Mouse (Mus musculus) MEL (cell line): ENCODE results near the gene Tgfbr3. TPM values are rescaled to one million over a fixed set of nuclear protein-coding genes. Genes with fewer than 3 reads are reported as not detected.

Experiments
- DNase-seq: peaks from one replicate; pipeline ENCODE4 v3.0.0; 2011; ENCODE audit warnings: low read depth, low spot score
- H3K27ac ChIP-seq: 2 replicates; pipeline ENCODE4 v1.5.1; 2012; ENCODE audit warnings: low read depth, mild to moderate bottlenecking, control low read depth, low read length, moderate library complexity; ENCODE audit not compliant: control insufficient read depth
- H3K27me3 ChIP-seq, 2 experiments: fragments of 150-350 bp in 1 of 2; sonication (generic) in 1 of 2; 2 replicates each; pipeline ENCODE4 v1.6.1; 2012; ENCODE audit warnings: low read length in 2 of 2, mild to moderate bottlenecking in 2 of 2, improper control_type of control experiment in 1 of 2, moderate library complexity in 1 of 2; ENCODE audit not compliant: insufficient read depth in 2 of 2, control insufficient read depth in 1 of 2
- H3K36me3 ChIP-seq, 2 experiments: 2 replicates each; pipeline ENCODE4 v1.6.1; 2012 to 2014; ENCODE audit warnings: low read length in 2 of 2, improper control_type of control experiment in 1 of 2, inconsistent platforms in 1 of 2, mild to moderate bottlenecking in 1 of 2; ENCODE audit not compliant: insufficient read depth in 2 of 2, control insufficient read depth in 1 of 2
- H3K4me1 ChIP-seq, 2 experiments: fragments of 150-350 bp in 1 of 2; sonication (generic) in 1 of 2; 2 replicates each; pipeline ENCODE4 v1.6.1; 2012; ENCODE audit warnings: low read length in 2 of 2, improper control_type of control experiment in 1 of 2, mild to moderate bottlenecking in 1 of 2; ENCODE audit not compliant: insufficient read depth in 2 of 2, control insufficient read depth in 1 of 2
- H3K4me3 ChIP-seq, 2 experiments: fragments of 150-350 bp in 1 of 2; sonication (generic) in 1 of 2; 2 replicates each; pipeline ENCODE4 v1.5.1; 2012; ENCODE audit warnings: low read depth in 2 of 2, low read length in 2 of 2, mild to moderate bottlenecking in 2 of 2, moderate library complexity in 2 of 2, control low read depth in 1 of 2, improper control_type of control experiment in 1 of 2; ENCODE audit not compliant: control insufficient read depth in 1 of 2, insufficient read depth in 1 of 2
- H3K79me2 ChIP-seq: 2 replicates; pipeline ENCODE4 v1.6.1; 2012; ENCODE audit warnings: mild to moderate bottlenecking, low read length, moderate library complexity; ENCODE audit not compliant: control insufficient read depth, poor library complexity, insufficient read depth
- H3K9ac ChIP-seq: 2 replicates; pipeline ENCODE4 v1.6.1; 2012; ENCODE audit warnings: low read depth, mild to moderate bottlenecking, control low read depth, low read length, moderate library complexity; ENCODE audit not compliant: control insufficient read depth, poor library complexity, severe bottlenecking
- H3K9me3 ChIP-seq: fragments of 150-350 bp; sonication (generic); replicated peaks from 2 replicates; pipeline ENCODE4 v1.6.1; 2012; ENCODE audit warnings: mild to moderate bottlenecking, low read length, improper control_type of control experiment, moderate library complexity; ENCODE audit not compliant: insufficient read depth
- BHLHE40 ChIP-seq: IDR thresholded peaks from 2 replicates; pipeline ENCODE4 v1.6.1; 2012; ENCODE audit warnings: low read depth, mild to moderate bottlenecking, inconsistent platforms, low read length, improper control_type of control experiment, borderline replicate concordance
- CHD2 ChIP-seq: IDR thresholded peaks from 2 replicates; pipeline ENCODE4 v1.6.1; 2011; ENCODE audit warnings: low read length, improper control_type of control experiment
- E2F4 ChIP-seq: IDR thresholded peaks from 2 replicates; pipeline ENCODE4 v1.6.1; 2011; ENCODE audit warnings: low read depth, low read length, improper control_type of control experiment, borderline replicate concordance
- ELF1 ChIP-seq: IDR thresholded peaks from 2 replicates; pipeline ENCODE4 v1.6.1; 2014; ENCODE audit warnings: low read depth, mild to moderate bottlenecking, inconsistent platforms, low read length, improper control_type of control experiment, moderate library complexity
- ETS1 ChIP-seq: IDR thresholded peaks from 2 replicates; pipeline ENCODE4 v1.6.1; 2012; ENCODE audit warnings: low read depth, mild to moderate bottlenecking, inconsistent platforms, low read length, improper control_type of control experiment, moderate library complexity
- MEF2A ChIP-seq: IDR thresholded peaks from 2 replicates; pipeline ENCODE4 v1.6.1; 2014; ENCODE audit warnings: low read depth, mild to moderate bottlenecking, inconsistent platforms, low read length, improper control_type of control experiment; ENCODE audit not compliant: poor library complexity, insufficient replicate concordance, severe bottlenecking; ENCODE audit errors: extremely low read depth
- MYB ChIP-seq: IDR thresholded peaks from 2 replicates; pipeline ENCODE4 v1.6.1; 2011; ENCODE audit warnings: mild to moderate bottlenecking, low read depth, low read length, improper control_type of control experiment
- MYC ChIP-seq: IDR thresholded peaks from 2 replicates; pipeline ENCODE4 v1.6.1; 2011; ENCODE audit warnings: low read depth, mild to moderate bottlenecking, low read length, improper control_type of control experiment, moderate library complexity
- NRF1 ChIP-seq: IDR thresholded peaks from 2 replicates; pipeline ENCODE4 v1.6.1; 2014; ENCODE audit warnings: low read depth, mild to moderate bottlenecking, inconsistent platforms, low read length, improper control_type of control experiment, moderate library complexity; ENCODE audit not compliant: poor library complexity, insufficient read depth, severe bottlenecking
- POLR2A ChIP-seq, 2 experiments: IDR thresholded peaks; 2 replicates each; pipeline ENCODE4 v1.6.1; 2011 to 2012; ENCODE audit warnings: low read length in 2 of 2, mild to moderate bottlenecking in 2 of 2, control low read depth in 1 of 2, improper control_type of control experiment in 1 of 2, low read depth in 1 of 2, moderate library complexity in 1 of 2; ENCODE audit not compliant: control insufficient read depth in 1 of 2, insufficient read depth in 1 of 2, poor library complexity in 1 of 2
- POLR2AphosphoS5 ChIP-seq: IDR thresholded peaks from 2 replicates; pipeline ENCODE4 v1.6.1; 2012; ENCODE audit warnings: low read depth, borderline replicate concordance, mild to moderate bottlenecking, inconsistent platforms, low read length, moderate library complexity, mixed read lengths
- RCOR1 ChIP-seq: IDR thresholded peaks from 2 replicates; pipeline ENCODE4 v1.6.1; 2012; ENCODE audit warnings: low read depth, mild to moderate bottlenecking, inconsistent platforms, low read length, improper control_type of control experiment
- SIN3A ChIP-seq: IDR thresholded peaks from 2 replicates; pipeline ENCODE4 v1.6.1; 2012; ENCODE audit warnings: low read length, improper control_type of control experiment, inconsistent platforms
- TAL1 ChIP-seq: IDR thresholded peaks from 2 replicates; pipeline ENCODE4 v1.6.1; 2012; ENCODE audit warnings: mild to moderate bottlenecking, inconsistent platforms, low read length, moderate library complexity, mixed read lengths
- USF1 ChIP-seq: IDR thresholded peaks from 2 replicates; pipeline ENCODE4 v1.6.1; 2014; ENCODE audit warnings: low read depth, mild to moderate bottlenecking, inconsistent platforms, low read length, improper control_type of control experiment, moderate library complexity
- ZKSCAN1 ChIP-seq: IDR thresholded peaks from 2 replicates; pipeline ENCODE4 v1.6.1; 2012; ENCODE audit warnings: low read depth, mild to moderate bottlenecking, inconsistent platforms, low read length, improper control_type of control experiment, moderate library complexity
- ZMIZ1 ChIP-seq: IDR thresholded peaks from 2 replicates; pipeline ENCODE4 v1.6.1; 2012; ENCODE audit warnings: low read depth, mild to moderate bottlenecking, inconsistent platforms, low read length, improper control_type of control experiment, moderate library complexity
- ZNF384 ChIP-seq: IDR thresholded peaks from 2 replicates; pipeline ENCODE4 v1.6.1; 2012; ENCODE audit warnings: low read depth, mild to moderate bottlenecking, inconsistent platforms, low read length, improper control_type of control experiment
- polyA plus RNA-seq, 2 experiments: library from polyadenylated mRNA; stranded (reverse) in 1 of 2; unstranded in 1 of 2; fragments of >175 nt in 1 of 2; fragments of >200 nt in 1 of 2; gene quantifications; 2 replicates each; pipeline versions ENCODE4 v1.2.1 to v1.2.4; 2012; ENCODE audit warnings: low replicate concordance in 2 of 2, low read depth in 1 of 2; ENCODE audit not compliant: insufficient read length in 2 of 2, insufficient read depth in 1 of 2, missing spikeins in 1 of 2
- total RNA-seq: library from RNA; depleted of rRNA; stranded (reverse); fragments of 300-350 nt; gene quantifications from 2 replicates; pipeline ENCODE4 v1.2.3, GENCODE M21; 2012

Gene Tgfbr3
- total and polyA plus RNA-seq, 3 experiments, result 3.0 to 5.9 TPM; not detected in 1

DNA sequence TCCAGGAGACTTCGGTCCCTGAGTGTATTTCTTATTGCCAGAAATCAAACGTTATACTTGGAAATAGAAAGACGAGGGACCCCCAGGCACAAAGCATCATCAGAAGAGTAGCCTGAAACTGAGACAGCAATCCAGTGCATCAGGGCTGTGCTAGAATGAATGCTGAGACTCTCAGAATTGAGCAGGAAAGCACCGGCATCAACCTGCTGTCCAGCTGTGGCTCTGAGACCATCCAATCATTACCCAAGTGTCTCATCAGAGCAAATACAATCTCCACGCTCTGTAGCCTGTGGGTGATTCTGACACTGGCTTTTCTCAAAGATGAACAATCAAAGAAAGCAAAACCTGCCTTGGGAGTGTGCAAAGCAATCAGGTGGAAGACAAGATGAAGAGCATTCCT lies 221.3 kb downstream of the Tgfbr3 start:
- Histone ChIP-seq H3K27ac (no peak overlapping the region), H3K4me1 (no peaks in the 10 kb centered on the region), H3K9ac (no peak overlapping the region), H3K9me3 (no peaks in the 10 kb centered on the region), H3K79me2 (no peaks in the 10 kb centered on the region), H3K27me3 (no peaks in the 10 kb centered on the region)
- TF ChIP-seq CHD2, result no peak
- no peak for TF ChIP-seq MYC
- TF ChIP-seq USF1, result no peak
- TF ChIP-seq SIN3A, result no peak
- no peak for TF ChIP-seq ZNF384
- TF ChIP-seq BHLHE40, result no peak
- no peak for TF ChIP-seq ELF1
- TF ChIP-seq ETS1, result no peak
- no peak for TF ChIP-seq RCOR1
- TF ChIP-seq, all 39 proteins: peak for 0
- Histone ChIP-seq H3K36me3 (no peaks in the 10 kb centered on the region), H3K4me3 (no peak overlapping the region)
- no peak for DNase-seq

DNA sequence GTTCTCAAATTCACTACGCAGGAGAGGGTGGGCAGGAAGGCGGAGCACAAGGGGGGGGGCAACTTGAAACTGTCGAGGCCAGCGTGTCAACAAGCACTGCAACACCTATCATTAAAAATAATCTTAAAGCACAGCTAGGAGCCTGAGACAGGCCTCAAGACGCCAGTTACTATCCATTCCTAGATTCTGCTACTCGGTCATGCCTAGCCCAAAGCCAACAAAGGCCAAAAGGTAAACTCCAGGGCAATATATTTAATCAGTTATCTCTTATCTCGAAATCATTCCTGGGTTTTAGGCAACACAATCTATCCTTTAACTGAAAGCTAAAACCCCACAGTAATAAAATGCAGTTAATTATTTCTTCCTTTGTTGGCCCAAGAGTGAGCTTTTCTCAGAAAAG lies 221.9 kb downstream of the Tgfbr3 start:
- no peaks in the 10 kb centered on the region for H3K36me3 ChIP-seq
- no peak overlapping the region for H3K4me3 ChIP-seq
- no peaks in the 10 kb centered on the region for H3K27me3 ChIP-seq
- TF ChIP-seq NRF1 (no peak), ZMIZ1 (no peak), MEF2A (no peak), MYB (no peak), ELF1 (no peak), POLR2AphosphoS5 (no peak), ZKSCAN1 (no peak), POLR2A (IDR thresholded peaks at IDR 0.05; ENCODE audit: control insufficient read depth in 1 of 2, insufficient read depth in 1 of 2, low read depth in 1 of 2, low read length in 2 of 2, poor library complexity in 1 of 2) (no peak), TAL1 (no peak), E2F4 (no peak)
- TF ChIP-seq, all 39 proteins: peak for 0
- DNase-seq, result no peak
- H3K4me1 ChIP-seq, result no peaks in the 10 kb centered on the region
- H3K9ac ChIP-seq, result no peak overlapping the region
- no peak overlapping the region for H3K27ac ChIP-seq
- no peaks in the 10 kb centered on the region for H3K9me3 ChIP-seq
- no peaks in the 10 kb centered on the region for H3K79me2 ChIP-seq
